9 mouse cellular contexts compared by ENCODE assay signal in genomic region chr7:42660140-42660539, GRCm38 (mm10). TPM values are rescaled to one million over a fixed set of nuclear protein-coding genes. Genes with fewer than 3 reads are reported as not detected.
DNase-seq lines count a peak whose midpoint lies in the region; TF ChIP-seq lines count a peak whose summit lies in the region.
"Not testable (repeated sequence)": the region's sequence is repeated elsewhere in the genome, so short reads cannot be mapped to it uniquely, and the experiment has no call there.
"Had no signal": no experiment of that assay in that cellular context is flagged by ENCODE, and none has a peak within 500 bp of the region (broad histone marks: within the 10 kb centered on the region; RNA-seq: fewer than 3 reads in every experiment).

No protein-coding gene starts in this region.

- not testable (repeated sequence) for H3K9me3 ChIP-seq in ES-Bruce4 (replicated peaks; ENCODE audit: control insufficient read depth, insufficient read depth, low read length, poor library complexity, severe bottlenecking)

- not testable (repeated sequence) for H3K79me2 ChIP-seq in heart, adult 2 months (replicated peaks; ENCODE audit: control insufficient read depth, insufficient read depth, low read length)

- not testable (repeated sequence) for H3K27me3 ChIP-seq in ES-Bruce4 (ENCODE audit: control insufficient read depth, insufficient read depth, low read length, poor library complexity, severe bottlenecking); heart, adult 2 months (ENCODE audit: control insufficient read depth, insufficient read depth, low read length); thymus, adult 2 months (ENCODE audit: control insufficient read depth, insufficient read depth, low read length)

- TF ChIP-seq EP300 in ES-Bruce4 (IDR thresholded peaks at IDR 0.05; ENCODE audit: insufficient read depth, low read depth, low read length); heart, adult 2 months (IDR thresholded peaks at IDR 0.05; ENCODE audit: insufficient read depth, low read depth, low read length): not testable (repeated sequence)

- H3K9ac ChIP-seq in ES-Bruce4 (ENCODE audit: low read depth, poor library complexity, severe bottlenecking); heart, adult 2 months (ENCODE audit: low read depth, low read length): not testable (repeated sequence)

- peak; percentile 17 for DNase-seq in A20 (ENCODE audit: low read depth, low spot score)
- DNase-seq in ZHBTc4 (ENCODE audit: low read depth, low spot score), result peak; percentile 80
- not testable (repeated sequence) for DNase-seq in heart, adult 2 months; layer of hippocampus, adult 2 months (ENCODE audit: low spot score in 2 of 2)
- DNase-seq in lung, postnatal 36 days, result peak; percentile 25
- peak; percentile 11 for DNase-seq in thymus, adult 2 months

- not testable (repeated sequence) for H3K36me3 ChIP-seq in ES-Bruce4 (ENCODE audit: control insufficient read depth, insufficient read depth, low read length, poor library complexity, severe bottlenecking); heart, adult 2 months (ENCODE audit: control insufficient read depth, insufficient read depth, low read length); thymus, adult 2 months (ENCODE audit: control insufficient read depth, insufficient read depth, low read length)

- not testable (repeated sequence) for TF ChIP-seq POLR2A in ES-Bruce4 (IDR thresholded peaks at IDR 0.05; ENCODE audit: insufficient read depth, low read length); heart, adult 2 months (IDR thresholded peaks at IDR 0.05; ENCODE audit: insufficient read depth, low read depth, low read length); thymus, adult 2 months (IDR thresholded peaks at IDR 0.05; ENCODE audit: control insufficient read depth, extremely low read depth, insufficient read depth, low read length, poor library complexity)

- TF ChIP-seq CTCF in ES-Bruce4 (IDR thresholded peaks at IDR 0.05; ENCODE audit: low read depth, low read length), result peak; percentile 55
- 0 out of 2 replicates have a peak, but pooled peaks have one; percentile 8 for TF ChIP-seq CTCF in heart, adult 2 months (IDR thresholded peaks at IDR 0.05)
- peak; percentile 16; the same call in 1 of the 2 replicates for TF ChIP-seq CTCF in layer of hippocampus, adult 2 months (conservative IDR thresholded peaks at IDR 0.05)
- TF ChIP-seq CTCF in thymus, adult 2 months (IDR thresholded peaks at IDR 0.05; ENCODE audit: borderline replicate concordance, control insufficient read depth, extremely low read depth, insufficient read depth, low read length, poor library complexity), result not testable (repeated sequence)

- H3K4me3 ChIP-seq in ES-Bruce4 (ENCODE audit: low read depth, low read length); heart, adult 2 months; layer of hippocampus, adult 2 months; thymus, adult 2 months (ENCODE audit: control insufficient read depth, insufficient read depth, low read length): not testable (repeated sequence)

- intact Hi-C loops in heart, adult 2 months (cut with DNase I), result not testable (repeated sequence)

- WGBS in heart, adult 2 months, result 70% methylated on average over 5 of the region's 5 CpGs
- WGBS in thymus, adult 2 months, result 91% methylated on average over 5 of the region's 5 CpGs

- not testable (repeated sequence) for H3K4me1 ChIP-seq in ES-Bruce4 (ENCODE audit: control insufficient read depth, insufficient read depth, low read length); heart, adult 2 months (ENCODE audit: control insufficient read depth, insufficient read depth, low read length); thymus, adult 2 months (replicated peaks; ENCODE audit: control insufficient read depth, insufficient read depth, low read length)

- H3K27ac ChIP-seq in ES-Bruce4 (ENCODE audit: insufficient read depth, low read length); heart, adult 2 months; layer of hippocampus, adult 2 months; thymus, adult 2 months (ENCODE audit: control insufficient read depth, insufficient read depth, low read length): not testable (repeated sequence)

RNA-seq across cellular contexts. Expression of gene Zfp976, which starts 17.8 kb away (rescaled TPM):
- 11.7 and 14.6 TPM in 2 replicates for polyA plus RNA-seq in ES-Bruce4 (2011; ENCODE audit: insufficient read depth, insufficient read length, low read depth, missing spikeins)
- 1 to 10 TPM; 2.0 to 2.4 TPM for total RNA-seq in heart, adult 2 months (2021)
- polyA plus RNA-seq in heart, adult 2 months (2012; rRNA removed), result 0.31 and 0.61 TPM in 2 replicates
- 1 to 10 TPM; 3.9 to 4.7 TPM for total RNA-seq in layer of hippocampus, adult 2 months (2021)
- polyA plus RNA-seq in thymus, adult 2 months (2012; rRNA removed), result 0.20 and 0.28 TPM in 2 replicates
- total RNA-seq: monocyte, adult 5-6 weeks had no signal

RNA-seq across cellular contexts. Expression of gene Zfp975, which starts 32.4 kb away (rescaled TPM):
- polyA plus RNA-seq in ES-Bruce4 (2011; ENCODE audit: insufficient read depth, insufficient read length, low read depth, missing spikeins), result 22.5 and 22.9 TPM in 2 replicates
- 1 to 10 TPM; 3.5 to 4.0 TPM for total RNA-seq in heart, adult 2 months (2021)
- polyA plus RNA-seq in heart, adult 2 months (2012; rRNA removed), result 0.53 and 1.1 TPM in 2 replicates
- total RNA-seq in layer of hippocampus, adult 2 months (2021), result 1 to 10 TPM; 7.3 to 7.6 TPM
- polyA plus RNA-seq in thymus, adult 2 months (2012; rRNA removed), result 0.23 and 0.43 TPM in 2 replicates
- total RNA-seq: monocyte, adult 5-6 weeks had no signal
- polyA plus RNA-seq: erythroblast, embryonic 14.5 days had no signal

Comparison
In these comparisons a context has a peak if more than half of its experiments do, and no peak if none do; other contexts are left out.
1. RNA of gene Zfp975, which starts 32.4 kb away (polyA plus RNA-seq): 22.5 to 22.9 TPM in ES-Bruce4; 0.53 to 1.1 TPM in heart, adult 2 months and 0.23 to 0.43 TPM in thymus, adult 2 months; every median in the first group is over 10 times any median in the second.